Mouse (Mus musculus): Measurements from ENCODE around the gene Peli3. TPM values are rescaled to one million over a fixed set of nuclear protein-coding genes. Genes with fewer than 3 reads are reported as not detected.

Gene Peli3
- 0.70 and 1.6 TPM in 2 replicates for polyA plus RNA-seq (2012; ENCODE audit: low replicate concordance)

GRCm38 (mm10) chr19:4942551-4943252 is at the start of gene Peli3:
Gene Peli3, minus strand, starts transcription at chr19:4943127.

GRCm38 (mm10) chr19:4990256-4990625 is 47.3 kb upstream of the Peli3 start, which contains the start of gene Npas4:
Gene Npas4, minus strand, starts transcription at chr19:4990316.

GRCm38 (mm10) chr19:4961928-4962601 is 19.1 kb upstream of the Peli3 start, which contains the start of gene Mrpl11:
Gene Mrpl11, plus strand, starts transcription at chr19:4962147.

GRCm38 (mm10) chr19:4927904-4928531 is 14.9 kb downstream of the Peli3 start, which contains the start of gene Dpp3:
Gene Dpp3, minus strand, starts transcription at chr19:4928287.

GRCm38 (mm10) chr19:4905979-4906794 is 36.7 kb downstream of the Peli3 start, which contains the start of gene Bbs1:
Gene Bbs1, minus strand, starts transcription at chr19:4906628.

Other genes with a start within 250 kb of the Peli3 start
- gene Gm960, start 244.5 kb downstream of the Peli3 start, polyA plus RNA-seq (2012; ENCODE audit: low replicate concordance): not detected in 2 replicates
- 0.14 and 0.16 TPM in 2 replicates for gene Sptbn2, start 232.0 kb downstream of the Peli3 start, polyA plus RNA-seq (2012; ENCODE audit: low replicate concordance)
- 8.5 and 11.5 TPM in 2 replicates for gene Rbm4b, start 186.6 kb downstream of the Peli3 start, polyA plus RNA-seq (2012; ENCODE audit: low replicate concordance)
- 6.9 and 16.0 TPM in 2 replicates for gene Rbm4, start 149.2 kb downstream of the Peli3 start, polyA plus RNA-seq (2012; ENCODE audit: low replicate concordance)
- gene Gm21992, start 131.5 kb downstream of the Peli3 start, polyA plus RNA-seq (2012; ENCODE audit: low replicate concordance): 3.8 and 4.1 TPM in 2 replicates
- 20.9 and 36.1 TPM in 2 replicates for gene Rbm14, start 131.5 kb downstream of the Peli3 start, polyA plus RNA-seq (2012; ENCODE audit: low replicate concordance)
- gene Ccs, start 103.8 kb downstream of the Peli3 start, polyA plus RNA-seq (2012; ENCODE audit: low replicate concordance): 12.7 and 51.8 TPM in 2 replicates
- gene Ccdc87, start 103.8 kb downstream of the Peli3 start, polyA plus RNA-seq (2012; ENCODE audit: low replicate concordance): not detected in 2 replicates
- 11.0 and 13.2 TPM in 2 replicates for gene Ctsf, start 88.0 kb downstream of the Peli3 start, polyA plus RNA-seq (2012; ENCODE audit: low replicate concordance)
- gene Actn3, start 65.2 kb downstream of the Peli3 start, polyA plus RNA-seq (2012; ENCODE audit: low replicate concordance): 0.22 and 0.38 TPM in 2 replicates
- 4.0 and 5.5 TPM in 2 replicates for gene Zdhhc24, start 64.5 kb downstream of the Peli3 start, polyA plus RNA-seq (2012; ENCODE audit: low replicate concordance)
- 2.5 and 3.9 TPM in 2 replicates for gene Bbs1, start 36.5 kb downstream of the Peli3 start, polyA plus RNA-seq (2012; ENCODE audit: low replicate concordance)
- 53.2 and 59.1 TPM in 2 replicates for gene Dpp3, start 14.8 kb downstream of the Peli3 start, polyA plus RNA-seq (2012; ENCODE audit: low replicate concordance)
- 32.1 and 50.4 TPM in 2 replicates for gene Mrpl11, start 19.0 kb upstream of the Peli3 start, polyA plus RNA-seq (2012; ENCODE audit: low replicate concordance)
- gene Npas4, start 47.2 kb upstream of the Peli3 start, polyA plus RNA-seq (2012; ENCODE audit: low replicate concordance): 0.58 and 2.6 TPM in 2 replicates
- 2.2 and 2.4 TPM in 2 replicates for gene Slc29a2, start 80.7 kb upstream of the Peli3 start, polyA plus RNA-seq (2012; ENCODE audit: low replicate concordance)
- gene B4gat1, start 95.7 kb upstream of the Peli3 start, polyA plus RNA-seq (2012; ENCODE audit: low replicate concordance): 6.8 and 7.5 TPM in 2 replicates
- 0.27 and 1.1 TPM in 2 replicates for gene AC124502.3, start 95.8 kb upstream of the Peli3 start, polyA plus RNA-seq (2012; ENCODE audit: low replicate concordance)
- gene Brms1, start 98.2 kb upstream of the Peli3 start, polyA plus RNA-seq (2012; ENCODE audit: low replicate concordance): 43.8 and 84.2 TPM in 2 replicates
- gene Rin1, start 107.4 kb upstream of the Peli3 start, polyA plus RNA-seq (2012; ENCODE audit: low replicate concordance): 2.1 and 4.0 TPM in 2 replicates
- 0.21 and 1.8 TPM in 2 replicates for gene Cd248, start 125.0 kb upstream of the Peli3 start, polyA plus RNA-seq (2012; ENCODE audit: low replicate concordance)
- 1.0 and 1.3 TPM in 2 replicates for gene Tmem151a, start 142.4 kb upstream of the Peli3 start, polyA plus RNA-seq (2012; ENCODE audit: low replicate concordance)
- gene Yif1a, start 145.4 kb upstream of the Peli3 start, polyA plus RNA-seq (2012; ENCODE audit: low replicate concordance): 10.9 and 21.1 TPM in 2 replicates
- gene Cnih2, start 155.4 kb upstream of the Peli3 start, polyA plus RNA-seq (2012; ENCODE audit: low replicate concordance): 1.5 and 5.0 TPM in 2 replicates
- gene Rab1b, start 163.9 kb upstream of the Peli3 start, polyA plus RNA-seq (2012; ENCODE audit: low replicate concordance): 262 and 428 TPM in 2 replicates
- gene Klc2, start 175.4 kb upstream of the Peli3 start, polyA plus RNA-seq (2012; ENCODE audit: low replicate concordance): 56.4 and 62.5 TPM in 2 replicates